Mouse (Mus musculus) megakaryocyte, embryonic 14.5 days (primary cell): Measurements from ENCODE around the gene Lgals3.

ENCODE experiments used
- FLI1 ChIP-seq: IDR thresholded peaks from 2 replicates; pipeline ENCODE4 v1.6.1; 2012; ENCODE audit warnings: low read length, inconsistent platforms, mixed read lengths
- GATA1 ChIP-seq: IDR thresholded peaks from 3 replicates; pipeline ENCODE4 v1.6.1; 2012; ENCODE audit warnings: mixed read lengths, low read length, inconsistent platforms, borderline replicate concordance

DNA sequence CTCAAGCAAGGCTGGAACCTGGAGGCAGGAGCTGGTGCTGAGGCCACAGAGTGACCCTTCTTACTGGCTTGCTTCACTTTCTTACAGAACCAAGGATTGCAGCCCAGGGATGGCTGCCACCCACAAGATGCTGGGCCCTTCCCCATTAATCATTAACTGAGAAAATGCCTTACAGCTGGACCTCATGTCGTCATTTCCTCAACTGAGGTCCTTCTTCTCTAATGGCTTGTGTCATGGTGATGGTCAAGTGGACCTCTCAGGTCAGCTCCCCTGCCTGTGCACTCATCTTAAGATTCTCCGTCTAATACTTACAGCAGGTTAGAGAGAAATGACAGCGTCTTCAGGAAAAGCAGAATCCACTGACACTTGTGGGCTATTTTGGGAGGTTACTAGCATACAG, 49.8 kb downstream of the Lgals3 start:
- no peak for TF ChIP-seq GATA1
- TF ChIP-seq FLI1, result no peak
